Mouse (Mus musculus) stomach, embryonic 14.5 days (tissue): Measurements from ENCODE around the gene Wrap73. TPM values are rescaled to one million over a fixed set of nuclear protein-coding genes. Genes with fewer than 3 reads are reported as not detected.

Experiments used
- ATAC-seq: fragments of 200-750 bp; cut with Nextera tagmentation; 2 replicates; pipeline ENCODE4 v1.8.0; 2017; ENCODE audit warnings: low read depth, moderate TSS enrichment; ENCODE audit not compliant: insufficient number of reproducible peaks, insufficient read depth, low FRiP score
- H3K27ac ChIP-seq: fragments of 300-500 bp; sonication (generic); 2 replicates; pipeline ENCODE4 v1.5.1; 2014; ENCODE audit warnings: mild to moderate bottlenecking, low read length, moderate library complexity, mixed read lengths
- H3K27me3 ChIP-seq: fragments of 300-500 bp; sonication (generic); 2 replicates; pipeline ENCODE4 v1.6.1; 2014; ENCODE audit warnings: low read length, control low read depth, mixed read lengths; ENCODE audit not compliant: control insufficient read depth, insufficient read depth
- H3K36me3 ChIP-seq: fragments of 300-500 bp; sonication (generic); 2 replicates; pipeline ENCODE4 v1.6.1; 2014; ENCODE audit warnings: mild to moderate bottlenecking, control low read depth, low read length, moderate library complexity, mixed read lengths; ENCODE audit not compliant: control insufficient read depth, insufficient read depth
- H3K4me1 ChIP-seq: fragments of 300-500 bp; sonication (generic); 2 replicates; pipeline ENCODE4 v1.6.1; 2014; ENCODE audit warnings: low read length, control low read depth, mixed read lengths; ENCODE audit not compliant: control insufficient read depth, insufficient read depth
- H3K4me2 ChIP-seq: fragments of 300-500 bp; sonication (generic); replicated peaks from 2 replicates; pipeline ENCODE4 v1.6.1; 2014; ENCODE audit warnings: low read depth, low read length, control low read depth
- H3K4me3 ChIP-seq: fragments of 300-500 bp; sonication (generic); 2 replicates; pipeline ENCODE4 v1.5.1; 2014; ENCODE audit warnings: low read depth, low read length, control low read depth
- H3K9ac ChIP-seq: fragments of 300-500 bp; sonication (generic); replicated peaks from 2 replicates; pipeline ENCODE4 v1.6.1; 2014; ENCODE audit warnings: low read depth, mild to moderate bottlenecking, control low read depth, low read length, moderate library complexity, mixed read lengths
- H3K9me3 ChIP-seq: fragments of 300-500 bp; sonication (generic); 2 replicates; pipeline ENCODE4 v1.6.1; 2016; ENCODE audit warnings: low read depth, low read length, control low read depth; ENCODE audit not compliant: control insufficient read depth
- WGBS: fragments of 180-500 bp; shearing (Covaris S2); extraction: QIAGEN DNeasy Blood & Tissue Kit; methylation state at CpG from one replicate; pipeline ENCODE4 v1.1.7; 2014; 5-methylcytosine and 5-hydroxymethylcytosine counted together
- polyA plus RNA-seq: library from polyadenylated mRNA; unstranded; fragments of >200 nt; fragmentation: Nextera tagmentation; extraction: Ambion mirVana; gene quantifications from 2 replicates; pipeline ENCODE4 v1.2.1, GENCODE M21; 2014

Gene Wrap73
- polyA plus RNA-seq, 1 experiment from 2014 or later, result 41.4 TPM

GRCm38 (mm10) chr4:154127273-154127672 is 14.9 kb upstream of the Wrap73 start:
- Histone ChIP-seq H3K36me3 (no peaks in the 10 kb centered on the region), H3K4me1 (0 out of 2 replicates have a peak, but pooled peaks cover 8% of the 10 kb centered on the region), H3K27ac (no peak overlapping the region), H3K9me3 (no peaks in the 10 kb centered on the region), H3K27me3 (no peaks in the 10 kb centered on the region), H3K9ac (no peak overlapping the region), H3K4me2 (no peak overlapping the region), H3K4me3 (no peak overlapping the region)
- WGBS, result 59% methylated on average over 3 of the region's 3 CpGs
- ATAC-seq, result no peak

- no peak overlapping the region for H3K9ac ChIP-seq
- no peaks in the 10 kb centered on the region for H3K36me3 ChIP-seq
- no peak overlapping the region for H3K4me2 ChIP-seq
- H3K4me1 ChIP-seq, result 0 out of 2 replicates have a peak, but pooled peaks cover 8% of the 10 kb centered on the region
- no peaks in the 10 kb centered on the region for H3K9me3 ChIP-seq
- no peak overlapping the region for H3K4me3 ChIP-seq
- H3K27ac ChIP-seq, result no peak overlapping the region
- ATAC-seq, result no peak
- H3K27me3 ChIP-seq, result no peaks in the 10 kb centered on the region
These were observed 12.2 kb upstream of the Wrap73 start for GRCm38 (mm10) chr4:154129950-154130349.

GRCm38 (mm10) chr4:154131894-154132293 is 10.3 kb upstream of the Wrap73 start:
- no peak overlapping the region for H3K4me3 ChIP-seq
- 80% methylated on average over 4 of the region's 4 CpGs for WGBS
- ATAC-seq, result no peak
- no peak overlapping the region for H3K9ac ChIP-seq
- no peaks in the 10 kb centered on the region for H3K36me3 ChIP-seq
- H3K27ac ChIP-seq, result no peak overlapping the region
- 0 out of 2 replicates have a peak, but pooled peaks cover 5% of the 10 kb centered on the region for H3K4me1 ChIP-seq
- no peak overlapping the region for H3K4me2 ChIP-seq
- H3K27me3 ChIP-seq, result 0 out of 2 replicates have a peak, but pooled peaks cover 6% of the 10 kb centered on the region
- no peaks in the 10 kb centered on the region for H3K9me3 ChIP-seq

- no peak overlapping the region for H3K9ac ChIP-seq
- H3K4me1 ChIP-seq, result peaks cover 4% of the 10 kb centered on the region
- H3K36me3 ChIP-seq, result no peaks in the 10 kb centered on the region
- H3K4me3 ChIP-seq, result no peak overlapping the region
- ATAC-seq, result no peak
- H3K27me3 ChIP-seq, result peaks cover 22% of the 10 kb centered on the region
- 51% methylated on average over 4 of the region's 4 CpGs for WGBS
- H3K4me2 ChIP-seq, result no peak overlapping the region
- no peak overlapping the region for H3K27ac ChIP-seq
- no peaks in the 10 kb centered on the region for H3K9me3 ChIP-seq
These were observed 7.4 kb upstream of the Wrap73 start for GRCm38 (mm10) chr4:154134803-154135202.

GRCm38 (mm10) chr4:154137139-154137538 is 5.0 kb upstream of the Wrap73 start:
- WGBS, result 65% methylated on average over 5 of the region's 5 CpGs
- H3K27ac ChIP-seq, result no peak overlapping the region
- no peak overlapping the region for H3K4me2 ChIP-seq
- no peak overlapping the region for H3K9ac ChIP-seq
- H3K36me3 ChIP-seq, result no peaks in the 10 kb centered on the region
- no peaks in the 10 kb centered on the region for H3K9me3 ChIP-seq
- peaks cover 33% of the 10 kb centered on the region for H3K27me3 ChIP-seq
- no peak overlapping the region for H3K4me3 ChIP-seq
- no peak for ATAC-seq
- peaks cover 16% of the 10 kb centered on the region for H3K4me1 ChIP-seq

- H3K9me3 ChIP-seq, result no peaks in the 10 kb centered on the region
- H3K4me3 ChIP-seq, result peak overlapping the region; percentile 50
- no peaks in the 10 kb centered on the region for H3K36me3 ChIP-seq
- H3K27me3 ChIP-seq, result peaks cover 33% of the 10 kb centered on the region
- ATAC-seq, result no peak
- H3K9ac ChIP-seq, result peak overlapping the region; percentile 0; the same call in 1 of the 2 replicates
- 2% methylated on average over 49 of the region's 59 CpGs for WGBS
- H3K4me2 ChIP-seq, result peak overlapping the region; percentile 94
- no peak overlapping the region for H3K27ac ChIP-seq
- H3K4me1 ChIP-seq, result peaks cover 20% of the 10 kb centered on the region
These were observed 2.4 kb upstream of the Wrap73 start for GRCm38 (mm10) chr4:154139671-154140181.

GRCm38 (mm10) chr4:154140182-154140212 is 2.2 kb upstream of the Wrap73 start, which contains the start of gene Trp73:
Gene Trp73 (minus strand): TSS chr4:154140208.
- ATAC-seq, result no peak
- H3K9me3 ChIP-seq, result no peaks in the 10 kb centered on the region
- peaks cover 20% of the 10 kb centered on the region for H3K4me1 ChIP-seq
- H3K27me3 ChIP-seq, result peaks cover 33% of the 10 kb centered on the region
- peak within 1 kb of the TSS; percentile 94 for H3K4me2 ChIP-seq
- WGBS, result 0% methylated on average over 4 of the region's 4 CpGs
- H3K4me3 ChIP-seq, result peak within 1 kb of the TSS; percentile 50
- no peak within 1 kb of the TSS for H3K27ac ChIP-seq
- H3K36me3 ChIP-seq, result no peaks in the 10 kb centered on the region
- peak within 1 kb of the TSS; percentile 0; the same call in 1 of the 2 replicates for H3K9ac ChIP-seq

GRCm38 (mm10) chr4:154140213-154141008 is 1.8 kb upstream of the Wrap73 start:
- Histone ChIP-seq H3K27me3 (peaks cover 33% of the 10 kb centered on the region), H3K4me3 (peak overlapping the region; percentile 50), H3K4me1 (peaks cover 20% of the 10 kb centered on the region), H3K27ac (no peak overlapping the region), H3K4me2 (peak overlapping the region; percentile 94), H3K36me3 (no peaks in the 10 kb centered on the region), H3K9me3 (no peaks in the 10 kb centered on the region), H3K9ac (peak overlapping the region; percentile 0; the same call in 1 of the 2 replicates)
- no peak for ATAC-seq
- 2% methylated on average over 46 of the region's 46 CpGs for WGBS
